Mouse (Mus musculus) left cerebral cortex, postnatal 36 days (tissue): Measurements from ENCODE around the gene Slc6a17. TPM values are rescaled to one million over a fixed set of nuclear protein-coding genes. Genes with fewer than 3 reads are reported as not detected.
A peak's percentile ranks its signal among the peaks of the same experiment; 100 is the strongest.

Experiments
- DNase-seq, 2 experiments: peaks; one replicate each; pipeline ENCODE4 v3.0.0; 2021 to 2022; ENCODE audit warnings: low spot score in 2 of 2, mixed read lengths in 1 of 2
- intact Hi-C: fragments of 180-260 bp; cut with DNase I; formaldehyde crosslinking; loops from one replicate; pipeline ENCODE4 v1.15.1; 2025
- total RNA-seq, 2 experiments: library from RNA; stranded (reverse); gene quantifications; 2 replicates each; pipeline ENCODE4 v1.2.3; 2021

Gene Slc6a17
- total RNA-seq, 2 experiments from 2014 or later = 377 to 415 TPM

GRCm38 (mm10) chr3:107529182-107529581, 11.4 kb upstream of the Slc6a17 start:
- intact Hi-C loops = no loop called here
- no peak for DNase-seq

- intact Hi-C loops = no loop called here
- DNase-seq = peak; percentile 84 to 87
These were observed 10.7 kb upstream of the Slc6a17 start for GRCm38 (mm10) chr3:107528401-107529118.

- DNase-seq = no peak
- intact Hi-C loops = no loop called here
These were observed 6.7 kb upstream of the Slc6a17 start for GRCm38 (mm10) chr3:107524547-107524946.

- intact Hi-C loops = no loop called here
- DNase-seq = no peak
These were observed 3.1 kb upstream of the Slc6a17 start for GRCm38 (mm10) chr3:107520931-107521330.

- peak; percentile 45 to 66 for DNase-seq
- intact Hi-C loops = loop anchor here (2.0 to 5.0 kb wide), 2 partner anchors 20 to 35 kb away; no protein-coding TSS in a partner anchor
These were observed 815 bp downstream of the Slc6a17 start for GRCm38 (mm10) chr3:107516776-107517630.

- intact Hi-C loops = loop anchor here (2.0 to 5.0 kb wide), 2 partner anchors 21 to 34 kb away; no protein-coding TSS in a partner anchor
- DNase-seq = peak in 1 of 2 experiments; percentile 51
These were observed 1.8 kb downstream of the Slc6a17 start for GRCm38 (mm10) chr3:107515989-107516388.

- intact Hi-C loops = no loop called here
- DNase-seq = no peak
These were observed 6.4 kb downstream of the Slc6a17 start for GRCm38 (mm10) chr3:107511416-107511815.

- intact Hi-C loops = no loop called here
- peak; percentile 54 to 57 for DNase-seq
These were observed 9.1 kb downstream of the Slc6a17 start for GRCm38 (mm10) chr3:107508696-107509095.

GRCm38 (mm10) chr3:107507966-107508365, 9.9 kb downstream of the Slc6a17 start:
- no peak for DNase-seq
- intact Hi-C loops = no loop called here

- intact Hi-C loops = no loop called here
- peak in 1 of 2 experiments; percentile 8 for DNase-seq
These were observed 11.3 kb downstream of the Slc6a17 start for GRCm38 (mm10) chr3:107506531-107506930.

- intact Hi-C loops = no loop called here
- DNase-seq = peak in 1 of 2 experiments; percentile 53
These were observed 12.1 kb downstream of the Slc6a17 start for GRCm38 (mm10) chr3:107505464-107506367.

GRCm38 (mm10) chr3:107504542-107504941, 13.3 kb downstream of the Slc6a17 start:
- intact Hi-C loops = loop anchor here (5.0 kb wide), 1 partner anchor 33 kb away; no protein-coding TSS in a partner anchor
- peak in 1 of 2 experiments; percentile 3 for DNase-seq

GRCm38 (mm10) chr3:107503716-107504115, 14.1 kb downstream of the Slc6a17 start:
- DNase-seq = no peak
- intact Hi-C loops = loop anchor here (5.0 kb wide), 1 partner anchor 34 kb away; no protein-coding TSS in a partner anchor

GRCm38 (mm10) chr3:107501702-107502151, 16.1 kb downstream of the Slc6a17 start:
- peak in 1 of 2 experiments; percentile 52 for DNase-seq
- intact Hi-C loops = loop anchor here (5.0 kb wide), 1 partner anchor 36 kb away; no protein-coding TSS in a partner anchor

GRCm38 (mm10) chr3:107500301-107500700, 17.5 kb downstream of the Slc6a17 start:
- intact Hi-C loops = loop anchor here (5.0 kb wide), 1 partner anchor 37 kb away; no protein-coding TSS in a partner anchor
- no peak for DNase-seq

GRCm38 (mm10) chr3:107496086-107496850, 21.6 kb downstream of the Slc6a17 start:
- DNase-seq = no peak
- intact Hi-C loops = no loop called here

GRCm38 (mm10) chr3:107495524-107495923, 22.3 kb downstream of the Slc6a17 start:
- no peak for DNase-seq
- intact Hi-C loops = no loop called here

- peak; percentile 61 to 74 for DNase-seq
- intact Hi-C loops = no loop called here
These were observed 26.4 kb downstream of the Slc6a17 start for GRCm38 (mm10) chr3:107491459-107491858.
